Mouse (Mus musculus): ENCODE measurements around the gene Pnpla3.

GRCm38 (mm10) chr15:84123075-84123474 is 44.6 kb upstream of the Pnpla3 start, which contains the start of gene Pnpla5:
- no peak for TF ChIP-seq MAX (IDR thresholded peaks at IDR 0.05; ENCODE audit: low read depth)
- no peak for TF ChIP-seq E2F4 (IDR thresholded peaks at IDR 0.05; ENCODE audit: insufficient read depth)
- TF ChIP-seq POLR2A (IDR thresholded peaks at IDR 0.05; ENCODE audit: insufficient read length, low read depth): no peak
- no peak for TF ChIP-seq SRF (IDR thresholded peaks at IDR 0.05; ENCODE audit: control insufficient read depth, insufficient read length, low read depth)
- no peak for TF ChIP-seq POLR2AphosphoS2 (IDR thresholded peaks at IDR 0.05; ENCODE audit: insufficient read length, low read depth)
- no peak for TF ChIP-seq TCF12 (IDR thresholded peaks at IDR 0.05; ENCODE audit: insufficient read depth, poor library complexity, severe bottlenecking)
- TF ChIP-seq MYOD1 (IDR thresholded peaks at IDR 0.05; ENCODE audit: control insufficient read depth in 1 of 3, insufficient read length in 2 of 3, low read depth in 2 of 3): no peak
- TF ChIP-seq TCF3 (IDR thresholded peaks at IDR 0.05; ENCODE audit: insufficient read length, low read depth): no peak
- no peak for TF ChIP-seq MYOG (IDR thresholded peaks at IDR 0.05; ENCODE audit: control insufficient read depth in 1 of 3, insufficient read depth in 1 of 3, insufficient read length in 2 of 3, low read depth in 2 of 3)
- no peak for TF ChIP-seq USF1 (IDR thresholded peaks at IDR 0.05; ENCODE audit: low read depth)
